Mouse (Mus musculus) intestine, postnatal 0 days (tissue): ENCODE data around the gene Ubl7. TPM values are rescaled to one million over a fixed set of nuclear protein-coding genes. Genes with fewer than 3 reads are reported as not detected.

Source experiments
- ATAC-seq: fragments of 200-750 bp; cut with Nextera tagmentation; 2 replicates; pipeline ENCODE4 v1.8.0; 2017; ENCODE audit warnings: mild to moderate bottlenecking, moderate TSS enrichment, moderate library complexity
- H3K27ac ChIP-seq: fragments of 300-500 bp; sonication (generic); 2 replicates; pipeline ENCODE4 v1.5.1; 2014; ENCODE audit warnings: mild to moderate bottlenecking, low read depth, low read length, moderate library complexity
- H3K27me3 ChIP-seq: fragments of 300-500 bp; sonication (generic); replicated peaks from 2 replicates; pipeline ENCODE4 v1.6.1; 2014; ENCODE audit warnings: low read length, mixed read lengths; ENCODE audit not compliant: control insufficient read depth, insufficient read depth
- H3K36me3 ChIP-seq: fragments of 300-500 bp; sonication (generic); 2 replicates; pipeline ENCODE4 v1.6.1; 2014; ENCODE audit warnings: mild to moderate bottlenecking, moderate library complexity; ENCODE audit not compliant: control insufficient read depth, insufficient read depth
- H3K4me1 ChIP-seq: fragments of 300-500 bp; sonication (generic); replicated peaks from 2 replicates; pipeline ENCODE4 v1.6.1; 2014; ENCODE audit warnings: antibody characterized with exemption, low read length, mixed read lengths; ENCODE audit not compliant: control insufficient read depth, insufficient read depth
- H3K4me2 ChIP-seq: fragments of 300-500 bp; sonication (generic); replicated peaks from 2 replicates; pipeline ENCODE4 v1.6.1; 2014; ENCODE audit warnings: low read depth, mild to moderate bottlenecking, moderate library complexity
- H3K4me3 ChIP-seq: fragments of 300-500 bp; sonication (generic); 2 replicates; pipeline ENCODE4 v1.5.1; 2014; ENCODE audit warnings: low read depth, low read length
- H3K9ac ChIP-seq: fragments of 300-500 bp; sonication (generic); 2 replicates; pipeline ENCODE4 v1.6.1; 2014; ENCODE audit warnings: mild to moderate bottlenecking, low read depth, low read length
- H3K9me3 ChIP-seq: fragments of 300-500 bp; sonication (generic); 2 replicates; pipeline ENCODE4 v1.6.1; 2016; ENCODE audit warnings: mixed run types; ENCODE audit not compliant: control insufficient read depth
- CTCF ChIP-seq: sonication (generic); IDR thresholded peaks from 2 replicates; pipeline ENCODE4 v1.5.1; 2016; ENCODE audit warnings: low read depth, mild to moderate bottlenecking, control low read depth, antibody characterized with exemption, moderate library complexity
- WGBS: fragments of 180-500 bp; shearing (Covaris S2); extraction: QIAGEN DNeasy Blood & Tissue Kit; methylation state at CpG from one replicate; pipeline ENCODE4 v1.1.7; 2014; 5-methylcytosine and 5-hydroxymethylcytosine counted together
- polyA plus RNA-seq: library from polyadenylated mRNA; unstranded; fragments of >200 nt; fragmentation: Nextera tagmentation; extraction: Ambion mirVana; gene quantifications from 2 replicates; pipeline ENCODE4 v1.2.1, GENCODE M21; 2015

Ubl7 gene
- polyA plus RNA-seq, 1 experiment from 2014 or later, result 77.1 TPM

GRCm38 (mm10) chr9:57949879-57950278, 39.1 kb downstream of the Ubl7 start:
- Histone ChIP-seq H3K9ac (no peak overlapping the region), H3K4me3 (no peak overlapping the region), H3K4me2 (0 out of 2 replicates have a peak overlapping the region, but pooled peaks have one; percentile 17), H3K27ac (0 out of 2 replicates have a peak overlapping the region, but pooled peaks have one; percentile 41), H3K4me1 (peaks cover 37% of the 10 kb centered on the region), H3K27me3 (no peaks in the 10 kb centered on the region), H3K36me3 (no peaks in the 10 kb centered on the region; the same call in 1 of the 2 replicates), H3K9me3 (no peaks in the 10 kb centered on the region)
- no peak for ATAC-seq
- TF ChIP-seq CTCF, result no peak
- 71% methylated on average over 8 of the region's 8 CpGs for WGBS

- peaks cover 32% of the 10 kb centered on the region for H3K4me1 ChIP-seq
- H3K27ac ChIP-seq, result no peak overlapping the region
- H3K9me3 ChIP-seq, result no peaks in the 10 kb centered on the region
- TF ChIP-seq CTCF, result no peak
- H3K4me3 ChIP-seq, result no peak overlapping the region
- ATAC-seq, result no peak
- H3K27me3 ChIP-seq, result no peaks in the 10 kb centered on the region
- peak overlapping the region; percentile 34; the same call in 1 of the 2 replicates for H3K9ac ChIP-seq
- H3K36me3 ChIP-seq, result peaks cover under 1% of the 10 kb centered on the region; the same call in 1 of the 2 replicates
- peak overlapping the region; percentile 9; the same call in 1 of the 2 replicates for H3K4me2 ChIP-seq
- WGBS, result 53% methylated on average over 9 of the region's 9 CpGs
Observed at GRCm38 (mm10) chr9:57950519-57950918, 39.7 kb downstream of the Ubl7 start.

GRCm38 (mm10) chr9:57951993-57952392, 41.2 kb downstream of the Ubl7 start:
- no peak for ATAC-seq
- H3K9me3 ChIP-seq, result no peaks in the 10 kb centered on the region
- H3K4me2 ChIP-seq, result no peak overlapping the region
- peaks cover 14% of the 10 kb centered on the region; the same call in 1 of the 2 replicates for H3K36me3 ChIP-seq
- no peaks in the 10 kb centered on the region for H3K27me3 ChIP-seq
- H3K4me3 ChIP-seq, result no peak overlapping the region
- H3K27ac ChIP-seq, result no peak overlapping the region
- no peak for TF ChIP-seq CTCF
- no peak overlapping the region for H3K9ac ChIP-seq
- WGBS, result 77% methylated on average over 6 of the region's 6 CpGs
- H3K4me1 ChIP-seq, result peaks cover 23% of the 10 kb centered on the region

GRCm38 (mm10) chr9:57954962-57955744, 44.4 kb downstream of the Ubl7 start:
- Histone ChIP-seq H3K27ac (no peak overlapping the region), H3K9ac (no peak overlapping the region), H3K4me3 (no peak overlapping the region), H3K36me3 (peaks cover 33% of the 10 kb centered on the region), H3K4me1 (peaks cover 15% of the 10 kb centered on the region), H3K27me3 (no peaks in the 10 kb centered on the region), H3K4me2 (no peak overlapping the region), H3K9me3 (no peaks in the 10 kb centered on the region)
- TF ChIP-seq CTCF, result no peak
- WGBS, result 80% methylated on average over 12 of the region's 12 CpGs
- 0 out of 2 replicates have a peak, but pooled peaks have one; percentile 26 for ATAC-seq

GRCm38 (mm10) chr9:57955764-57956163, 45.0 kb downstream of the Ubl7 start:
- TF ChIP-seq CTCF, result no peak
- H3K4me3 ChIP-seq, result no peak overlapping the region
- no peak for ATAC-seq
- peaks cover 39% of the 10 kb centered on the region for H3K36me3 ChIP-seq
- H3K9me3 ChIP-seq, result no peaks in the 10 kb centered on the region
- WGBS, result 70% methylated on average over 6 of the region's 6 CpGs
- H3K4me2 ChIP-seq, result no peak overlapping the region
- H3K4me1 ChIP-seq, result peaks cover 9% of the 10 kb centered on the region
- no peak overlapping the region; the same call in 1 of the 2 replicates for H3K27ac ChIP-seq
- no peak overlapping the region for H3K9ac ChIP-seq
- H3K27me3 ChIP-seq, result no peaks in the 10 kb centered on the region

GRCm38 (mm10) chr9:57956196-57956837, 45.5 kb downstream of the Ubl7 start:
- H3K4me3 ChIP-seq, result no peak overlapping the region
- peaks cover 45% of the 10 kb centered on the region for H3K36me3 ChIP-seq
- 81% methylated on average over 9 of the region's 9 CpGs for WGBS
- no peak overlapping the region for H3K9ac ChIP-seq
- no peak for ATAC-seq
- no peak overlapping the region; the same call in 1 of the 2 replicates for H3K27ac ChIP-seq
- H3K27me3 ChIP-seq, result no peaks in the 10 kb centered on the region
- TF ChIP-seq CTCF, result no peak
- H3K4me1 ChIP-seq, result peaks cover 6% of the 10 kb centered on the region
- H3K4me2 ChIP-seq, result no peak overlapping the region
- H3K9me3 ChIP-seq, result no peaks in the 10 kb centered on the region
